23 mouse cellular contexts compared by ENCODE assay signal in genomic region chr11:68126071-68126470, GRCm38 (mm10).
DNase-seq lines count a peak whose midpoint lies in the region; TF ChIP-seq lines count a peak whose summit lies in the region.
"Had no signal": no experiment of that assay in that cellular context is flagged by ENCODE, and none has a peak within 500 bp of the region (broad histone marks: within the 10 kb centered on the region; RNA-seq: fewer than 3 reads in every experiment).

No protein-coding gene starts in this region.

- TF ChIP-seq CTCF in lung, adult 2 months (IDR thresholded peaks at IDR 0.05; ENCODE audit: insufficient read depth, low read length), result no peak

- WGBS in lung, adult 2 months, result 88% methylated on average over 9 of the region's 9 CpGs

- H3K4me3 ChIP-seq in lung, adult 2 months (replicated peaks; ENCODE audit: extremely low read depth, low read depth, low read length), result no peak overlapping the region
- H3K4me3 ChIP-seq: embryonic facial prominence, embryonic 10.5 days; forebrain, embryonic 12.5 days; layer of hippocampus, adult 2 months; left cerebral cortex, adult 2 months; megakaryocyte, embryonic 14.5 days; midbrain, embryonic 15.5 days; myocyte had no signal

- H3K4me1 ChIP-seq in lung, adult 2 months (ENCODE audit: control insufficient read depth, insufficient read depth, low read length), result no peaks in the 10 kb centered on the region
- H3K4me1 ChIP-seq: megakaryocyte, embryonic 14.5 days had no signal

- no peak for TF ChIP-seq POLR2A in lung, adult 2 months (IDR thresholded peaks at IDR 0.05; ENCODE audit: borderline replicate concordance, extremely low read depth, low read depth, low read length)

- DNase-seq in right cerebral cortex, postnatal 14 days, result peak; percentile 22
- DNase-seq in right cerebral cortex, postnatal 4 days, result no peak
- DNase-seq in brain, adult 2 months (ENCODE audit: low read depth, low spot score), result peak; percentile 28
- peak; percentile 76 to 87 for DNase-seq in thymus, adult 18-20 months
- DNase-seq in thymus, postnatal 4 days, result peak; percentile 76
- DNase-seq in ovary, postnatal 10 days (ENCODE audit: low spot score), result no peak
- DNase-seq in lung, adult 2 months, result no peak
- DNase-seq: adrenal gland, postnatal 36 days; cerebellum, adult 18-20 months; heart, adult 18-20 months; kidney, adult 18-20 months; left cerebral cortex, postnatal 4 days; liver; lung, adult 18-20 months; retina, postnatal 1 day; spleen, adult 18-20 months had no signal

Comparison
In these comparisons a context has a peak if more than half of its experiments do, and no peak if none do; other contexts are left out.
1. DNase-seq: peak in right cerebral cortex, postnatal 14 days (single experiment), brain, adult 2 months (single experiment), thymus, adult 18-20 months (2 of 2) and thymus, postnatal 4 days (single experiment); none in right cerebral cortex, postnatal 4 days (single experiment), ovary, postnatal 10 days (single experiment) and lung, adult 2 months (single experiment).